22 mouse cellular contexts compared by ENCODE assay signal in genomic region chr4:126883602-126884001, GRCm38 (mm10).
DNase-seq lines count a peak whose midpoint lies in the region; ATAC-seq and TF ChIP-seq lines count a peak whose summit lies in the region.
"Had no signal": no experiment of that assay in that cellular context is flagged by ENCODE, and none has a peak within 500 bp of the region (broad histone marks: within the 10 kb centered on the region; RNA-seq: fewer than 3 reads in every experiment).

No protein-coding gene starts in this region.

- H3K4me2 ChIP-seq in liver, embryonic 12.5 days = no peak overlapping the region
- H3K4me2 ChIP-seq: embryonic facial prominence, embryonic 13.5 days; embryonic facial prominence, embryonic 15.5 days; forebrain, embryonic 12.5 days had no signal

- whole genome bisulfite sequencing in liver, adult 2 months = 95% methylated on average over 5 of the region's 5 CpGs
- WGBS in liver, embryonic 12.5 days (ENCODE audit: insufficient replicate concordance) = 82% methylated on average over 5 of the region's 5 CpGs

- no peak for TF ChIP-seq CTCF in liver, adult 2 months (IDR thresholded peaks at IDR 0.05; ENCODE audit: low read depth, low read length)

- H3K27me3 ChIP-seq in liver, adult 2 months (ENCODE audit: control insufficient read depth, insufficient read depth, low read length) = no peaks in the 10 kb centered on the region
- H3K27me3 ChIP-seq in liver, embryonic 12.5 days (replicated peaks) = no peaks in the 10 kb centered on the region
- H3K27me3 ChIP-seq: embryonic facial prominence, embryonic 13.5 days; embryonic facial prominence, embryonic 15.5 days; forebrain, embryonic 12.5 days had no signal

- H3K4me3 ChIP-seq in liver, adult 2 months (ENCODE audit: insufficient read depth, low read depth, low read length) = no peak overlapping the region
- no peak overlapping the region for H3K4me3 ChIP-seq in liver, embryonic 12.5 days
- H3K4me3 ChIP-seq: embryonic facial prominence, embryonic 13.5 days; embryonic facial prominence, embryonic 15.5 days; erythroblast, embryonic 14.5 days; forebrain, embryonic 10.5 days; forebrain, embryonic 12.5 days had no signal

- H3K4me1 ChIP-seq in liver, adult 2 months (ENCODE audit: control insufficient read depth, insufficient read depth, low read length) = no peaks in the 10 kb centered on the region
- no peaks in the 10 kb centered on the region for H3K4me1 ChIP-seq in liver, embryonic 12.5 days
- H3K4me1 ChIP-seq: embryonic facial prominence, embryonic 13.5 days; embryonic facial prominence, embryonic 15.5 days; forebrain, embryonic 10.5 days; forebrain, embryonic 12.5 days had no signal

- H3K36me3 ChIP-seq in liver, adult 2 months (ENCODE audit: control insufficient read depth, insufficient read depth, low read length) = peaks cover 26% of the 10 kb centered on the region
- H3K36me3 ChIP-seq in liver, embryonic 12.5 days = peaks cover 56% of the 10 kb centered on the region

- H3K9ac ChIP-seq in liver, adult 2 months (ENCODE audit: low read depth, low read length) = no peak overlapping the region
- no peak overlapping the region for H3K9ac ChIP-seq in liver, embryonic 12.5 days
- H3K9ac ChIP-seq: embryonic facial prominence, embryonic 13.5 days; embryonic facial prominence, embryonic 15.5 days; forebrain, embryonic 12.5 days had no signal

- DNase-seq in liver, adult 2 months (ENCODE audit: extremely low read depth, low read depth, low spot score) = peak; percentile 5
- DNase-seq in MEL-GATA-1-ER (ENCODE audit: extremely low read depth, low read depth) = peak; percentile 69
- no peak for DNase-seq in urinary bladder, adult 18-20 months (ENCODE audit: low spot score in 2 of 2)
- DNase-seq: adrenal gland, adult 2 months; adrenal gland, postnatal 10 days; adrenal gland, postnatal 25 days; cerebellum, adult 11 months; cerebellum, adult 18-20 months; cerebellum, adult 8-10 months; cerebellum, adult 9-11 months; cerebellum, postnatal 14 days; cerebellum, postnatal 36 days; embryo, embryonic 11 days had no signal

- H3K79me2 ChIP-seq in liver, adult 2 months (ENCODE audit: control insufficient read depth, insufficient read depth, low read length) = no peaks in the 10 kb centered on the region

- ATAC-seq in liver, embryonic 12.5 days = no peak
- no peak for ATAC-seq in megakaryocyte-erythroid progenitor cell, adult 5-6 weeks (replicated peaks; ENCODE audit: low FRiP score, low TSS enrichment, poor library complexity, severe bottlenecking)
- ATAC-seq: forebrain, embryonic 14.5 days; forebrain, embryonic 16.5 days had no signal

- H3K9me3 ChIP-seq in liver, embryonic 12.5 days (replicated peaks) = no peaks in the 10 kb centered on the region
- H3K9me3 ChIP-seq: embryonic facial prominence, embryonic 13.5 days; embryonic facial prominence, embryonic 15.5 days; forebrain, embryonic 10.5 days; forebrain, embryonic 12.5 days had no signal

- H3K27ac ChIP-seq in liver, adult 2 months (replicated peaks; ENCODE audit: insufficient read depth, low read depth, low read length) = no peak overlapping the region
- no peak overlapping the region for H3K27ac ChIP-seq in liver, embryonic 12.5 days
- H3K27ac ChIP-seq: embryonic facial prominence, embryonic 13.5 days; embryonic facial prominence, embryonic 15.5 days; forebrain, embryonic 10.5 days; forebrain, embryonic 12.5 days had no signal

- TF ChIP-seq POLR2A in liver, adult 2 months (IDR thresholded peaks at IDR 0.05; ENCODE audit: extremely low read depth, insufficient read depth, low read length) = no peak

Comparison
In these comparisons a context has a peak if more than half of its experiments do, and no peak if none do; other contexts are left out.
1. DNase-seq: peak in liver, adult 2 months (single experiment) and MEL-GATA-1-ER (single experiment); none in urinary bladder, adult 18-20 months (0 of 2).